Mouse (Mus musculus) thymus, postnatal 14 days (tissue): ENCODE measurements at regions not wholly inside any gene's neighbourhood (a gene's known extent, or its start where the extent isn't known, plus 50 kb on each side); places are given as distances from the start of the nearest gene placed in this dataset.

Source experiments
- DNase-seq: peaks from one replicate; pipeline ENCODE4 v3.0.0; 2021

DNA sequence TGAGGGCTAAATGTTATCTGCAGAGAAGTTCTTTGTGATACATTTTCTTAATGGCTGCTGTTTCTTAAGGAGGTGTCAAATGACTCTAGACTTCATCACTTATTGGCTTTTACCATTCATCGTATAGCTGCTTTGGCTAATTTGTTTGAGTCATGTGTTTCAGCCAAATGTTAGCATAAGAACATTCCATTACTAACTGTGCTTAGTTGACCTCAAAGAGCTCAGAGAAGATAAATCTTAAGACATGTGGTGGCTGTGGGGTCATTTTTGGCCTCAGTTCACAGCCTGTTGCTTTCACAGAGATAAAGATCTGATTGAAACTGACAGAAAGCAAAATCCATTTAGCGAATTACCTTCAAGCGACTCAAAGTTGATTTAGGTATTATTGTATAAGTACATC, 743.6 kb downstream of the Hdgfl1 start:
- no peak for DNase-seq

DNA sequence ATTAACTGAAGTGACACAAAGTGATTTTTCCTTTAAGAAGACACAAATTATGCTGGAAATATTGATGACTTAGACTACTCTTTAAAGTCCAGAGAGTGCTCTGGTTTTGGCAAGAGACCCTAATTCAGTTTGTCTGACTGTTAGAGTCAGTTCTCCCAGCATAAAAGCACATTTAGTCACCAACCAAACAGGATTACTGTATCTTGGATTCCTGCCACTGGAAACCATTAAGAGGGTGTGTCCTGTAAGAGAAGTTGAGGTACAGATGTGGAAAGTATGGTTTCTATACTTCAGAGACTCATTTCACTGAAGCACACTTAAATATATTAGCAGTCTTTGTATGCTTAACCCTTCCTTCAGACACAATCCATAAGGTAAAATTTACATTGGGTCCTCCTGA, 745.3 kb downstream of the Hdgfl1 start:
- no peak for DNase-seq

DNA sequence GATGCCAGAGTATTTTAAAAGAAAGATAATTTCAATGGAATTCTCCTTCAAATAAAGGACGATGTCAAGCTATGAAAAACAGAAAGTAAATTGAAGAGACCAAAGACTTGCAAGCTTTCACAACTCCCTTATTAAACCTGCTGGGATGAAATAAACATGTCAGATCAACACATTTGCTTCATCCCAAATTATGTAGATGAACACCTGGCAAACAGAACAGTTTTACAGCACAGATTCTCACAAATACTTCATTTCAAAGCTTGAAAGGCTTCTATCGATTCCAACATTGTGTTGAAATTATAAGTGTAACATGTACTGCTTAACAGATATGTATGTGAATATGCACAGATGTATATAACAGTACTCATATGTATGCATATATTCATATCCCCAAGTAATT, 749.5 kb downstream of the Hdgfl1 start:
- DNase-seq: no peak

DNA sequence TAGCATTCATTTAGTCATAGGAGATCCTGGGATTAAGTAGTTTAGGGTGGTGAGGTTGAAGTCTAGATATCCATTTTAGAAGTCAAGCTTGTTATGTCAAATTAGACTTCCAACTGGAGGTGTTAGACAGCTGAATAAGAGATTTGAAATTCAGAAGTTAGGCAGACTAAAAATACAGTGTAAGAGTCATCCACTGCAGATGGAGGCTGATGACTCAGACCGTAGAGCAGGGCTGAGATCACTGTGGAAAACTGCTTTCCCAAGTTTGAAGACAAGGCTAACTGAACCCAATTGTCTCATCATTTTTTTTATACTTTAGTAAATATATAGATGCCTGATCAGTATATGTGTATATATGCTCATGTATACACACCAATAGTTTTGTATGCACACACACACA, 738.8 kb upstream of the Nrsn1 start:
- DNase-seq: no peak

DNA sequence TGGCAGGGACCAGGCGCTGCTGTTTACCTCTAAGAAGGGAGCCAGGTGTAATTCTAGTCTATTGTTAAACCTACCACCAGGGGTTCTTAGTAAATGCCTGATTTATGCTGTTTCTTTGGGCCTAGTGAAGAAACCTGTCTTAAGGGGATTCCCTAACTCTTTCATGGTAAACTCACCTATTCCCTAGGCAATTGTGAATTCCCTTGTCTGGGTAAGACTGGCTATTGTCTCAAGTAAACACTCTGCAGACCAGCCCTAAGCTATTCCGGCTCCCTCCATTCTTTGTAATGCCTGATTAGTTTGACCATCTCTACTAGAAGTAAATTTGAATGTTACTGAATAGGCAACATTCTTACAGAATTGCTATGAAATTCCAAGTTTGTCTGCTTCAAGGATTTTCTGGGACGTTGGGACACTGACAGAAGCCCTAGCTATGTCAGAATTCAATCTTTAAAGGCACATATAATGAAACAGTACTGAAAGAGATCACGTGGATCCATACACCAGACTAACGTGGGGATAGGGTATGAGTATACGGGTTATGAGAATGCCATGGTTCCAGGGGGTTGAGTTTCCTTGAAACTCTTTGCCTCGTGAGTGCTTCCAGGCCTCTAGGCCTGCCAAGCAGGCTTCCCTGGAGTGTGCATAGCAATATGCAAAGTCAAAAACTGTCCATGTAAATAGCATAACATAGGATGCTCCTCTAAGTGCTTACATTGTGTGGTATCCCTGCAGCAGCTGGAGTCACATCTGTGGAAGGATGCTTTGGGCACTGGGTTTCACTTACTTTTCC, 734.7 kb upstream of the Nrsn1 start:
- no peak for DNase-seq

DNA sequence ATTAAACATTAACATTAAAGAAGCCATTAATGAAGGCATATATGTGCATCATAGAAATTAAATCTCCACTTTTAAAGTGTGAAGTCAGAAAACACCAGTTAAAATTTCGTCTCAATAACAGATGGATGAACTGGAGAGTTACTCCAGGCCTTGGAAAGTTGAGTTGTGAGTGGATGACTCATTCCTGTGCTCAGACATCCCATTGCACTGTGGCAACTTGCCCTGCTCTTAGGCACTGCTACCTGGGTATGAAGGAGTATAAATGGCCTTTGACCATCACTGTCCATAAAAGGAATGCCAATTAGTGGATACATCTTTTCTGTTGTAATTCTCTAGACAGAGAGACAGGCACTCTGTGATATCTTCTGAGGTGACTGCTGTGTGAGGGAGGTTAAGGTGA, 723.2 kb upstream of the Nrsn1 start:
- no peak for DNase-seq

DNA sequence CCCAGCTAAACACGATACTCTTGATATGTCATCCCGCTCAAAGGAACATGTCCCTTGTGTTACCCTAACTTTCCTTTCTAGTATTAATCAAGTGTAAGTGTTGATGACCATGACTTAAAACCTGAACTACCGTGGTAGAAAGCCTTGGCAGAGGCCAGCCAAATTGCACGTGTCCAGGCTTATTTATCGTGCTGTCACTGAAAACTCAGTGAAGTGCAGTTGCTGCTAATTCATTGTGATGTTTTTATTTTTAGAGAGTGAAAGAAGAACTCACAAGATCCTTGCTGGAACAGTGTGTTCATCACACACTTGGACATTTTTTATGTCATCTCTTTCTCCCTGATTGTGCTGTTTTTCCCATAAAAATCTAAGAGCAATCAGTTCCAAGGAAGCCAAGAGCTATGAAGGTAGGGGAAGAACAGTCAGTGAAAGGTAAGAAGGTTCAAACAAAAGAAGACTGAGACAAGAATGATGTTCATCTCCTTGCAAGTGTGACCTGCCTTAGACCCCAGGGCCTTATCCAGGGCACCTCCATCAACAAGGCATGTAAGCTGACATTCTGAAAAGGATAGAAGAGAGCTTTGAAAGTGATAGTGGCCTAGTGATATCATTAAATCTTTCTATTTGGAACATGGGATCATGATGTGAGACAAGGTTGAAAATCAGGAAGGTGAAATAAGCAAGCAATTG, 718.9 kb upstream of the Nrsn1 start:
- DNase-seq: no peak

DNA sequence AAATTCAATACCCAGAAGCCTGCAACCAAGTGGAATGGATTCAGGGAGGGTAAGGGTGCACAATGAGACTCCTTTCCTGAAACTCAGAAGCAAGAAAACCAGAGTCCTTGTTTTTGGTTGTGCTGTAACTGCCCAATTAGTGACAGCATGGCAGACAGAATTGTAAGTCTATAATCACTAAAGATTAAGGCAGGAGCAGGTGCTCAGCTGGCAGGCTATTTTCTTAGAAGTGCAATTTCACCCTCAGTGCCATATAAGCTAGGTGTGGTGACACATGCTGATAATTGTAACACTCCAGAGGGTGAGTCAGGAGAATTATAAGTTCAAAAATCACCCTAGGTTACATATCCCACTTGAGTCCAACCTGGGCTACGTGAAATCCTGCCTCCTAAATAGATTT, 714.2 kb upstream of the Nrsn1 start:
- no peak for DNase-seq

DNA sequence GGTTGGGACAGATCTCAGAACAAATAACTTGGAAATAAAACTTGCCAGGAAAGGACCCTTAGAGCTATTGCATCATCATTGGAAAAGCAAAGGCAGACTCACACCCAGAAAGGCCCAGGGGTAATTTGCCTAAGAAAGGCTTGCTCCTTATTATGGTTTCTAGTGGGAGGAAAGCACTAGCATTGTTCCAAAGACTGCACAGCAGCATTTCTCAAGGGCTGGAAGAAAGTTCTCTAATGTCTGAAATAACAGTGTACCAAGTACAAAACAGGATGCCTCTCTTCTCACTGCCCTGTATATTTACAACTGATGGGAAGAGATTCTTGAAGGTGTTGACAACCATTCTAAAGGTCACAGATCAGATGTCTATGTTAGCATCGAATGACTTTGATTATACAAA, 713.4 kb upstream of the Nrsn1 start:
- no peak for DNase-seq

DNA sequence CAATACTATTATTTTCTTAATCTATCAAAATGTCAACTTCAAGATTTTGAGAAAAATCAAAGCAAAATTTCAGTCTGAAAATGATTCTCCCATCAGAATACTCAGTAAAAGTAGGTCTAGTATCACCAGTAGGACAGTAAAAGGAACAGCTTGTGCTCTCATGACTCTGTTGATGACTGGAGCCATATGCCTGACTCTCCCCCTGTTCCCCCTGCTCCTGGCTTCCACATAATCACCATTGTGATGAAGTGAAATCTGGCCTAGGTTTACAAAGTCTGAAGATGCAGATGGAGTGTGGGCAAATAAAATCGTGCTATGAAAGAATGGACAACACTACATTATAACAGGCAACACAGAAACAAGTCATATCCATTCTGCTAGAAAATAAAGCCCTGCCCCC, 708.3 kb upstream of the Nrsn1 start:
- no peak for DNase-seq

DNA sequence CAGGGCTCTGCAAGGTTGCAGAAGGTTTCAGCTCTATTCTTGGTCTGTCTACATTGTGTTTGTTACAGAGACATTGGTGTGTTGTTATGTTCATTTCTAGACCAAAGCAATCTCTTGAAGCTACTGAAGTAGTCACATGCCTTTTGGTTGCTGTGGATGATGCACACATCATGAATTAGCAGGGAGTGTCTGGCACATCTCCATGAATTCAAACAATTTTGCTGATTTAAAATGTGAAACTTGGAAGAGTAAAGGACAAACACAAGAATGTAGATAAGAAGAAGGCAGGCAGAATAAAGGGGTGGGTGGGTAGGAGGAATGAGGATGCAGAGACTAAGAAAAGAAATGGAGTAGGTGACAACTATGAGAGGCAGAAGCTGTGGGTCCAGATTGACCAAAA, 688.3 kb upstream of the Nrsn1 start:
- no peak for DNase-seq

DNA sequence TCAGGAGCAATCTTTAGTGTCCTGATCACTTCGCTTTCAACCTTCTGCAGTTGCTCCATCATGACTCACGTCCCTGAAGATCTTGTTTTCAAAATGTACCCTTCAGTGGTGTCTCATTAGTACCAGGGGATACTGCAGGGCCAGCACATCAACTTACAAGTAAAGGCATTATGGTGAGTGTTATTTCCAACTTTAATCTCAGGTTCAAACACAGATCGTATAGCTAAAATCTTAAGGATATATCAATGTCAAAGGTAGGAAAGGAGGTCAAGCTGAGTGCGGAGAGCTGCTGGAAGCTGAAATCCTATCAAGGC, 687.8 kb upstream of the Nrsn1 start:
- DNase-seq: no peak

DNA sequence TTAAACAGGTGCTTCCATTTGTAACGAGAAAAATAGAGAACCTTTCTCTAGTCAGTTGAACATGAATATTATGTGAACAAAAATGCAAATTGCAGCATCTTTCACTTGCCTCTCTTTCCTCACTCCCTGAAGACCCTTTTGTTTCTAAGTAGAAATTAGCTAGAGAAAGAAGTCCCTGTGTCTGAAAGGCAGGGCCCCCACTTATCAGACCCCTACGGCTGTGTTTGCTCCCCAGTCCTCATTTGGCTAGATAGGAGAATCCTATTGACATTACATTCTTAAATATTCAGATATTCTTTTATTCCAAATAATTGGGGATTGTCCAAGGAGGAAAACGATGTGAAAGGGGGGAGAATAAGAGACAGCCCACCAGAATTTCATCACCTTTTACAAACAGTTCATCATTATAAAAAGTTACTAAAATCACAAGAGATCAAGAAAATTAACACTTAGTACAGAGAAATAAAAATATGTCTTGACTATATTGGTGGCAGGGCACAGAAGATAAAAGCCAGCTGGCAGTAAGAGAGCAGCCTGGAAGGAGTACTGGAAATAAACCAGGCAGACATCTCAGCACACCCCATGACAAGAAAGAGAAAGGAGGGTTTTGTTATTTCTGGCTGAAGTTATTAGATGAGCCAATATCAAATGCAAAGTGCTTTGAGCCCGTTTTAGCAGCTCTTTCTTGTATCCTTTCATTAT, 687.3 kb upstream of the Nrsn1 start:
- no peak for DNase-seq

DNA sequence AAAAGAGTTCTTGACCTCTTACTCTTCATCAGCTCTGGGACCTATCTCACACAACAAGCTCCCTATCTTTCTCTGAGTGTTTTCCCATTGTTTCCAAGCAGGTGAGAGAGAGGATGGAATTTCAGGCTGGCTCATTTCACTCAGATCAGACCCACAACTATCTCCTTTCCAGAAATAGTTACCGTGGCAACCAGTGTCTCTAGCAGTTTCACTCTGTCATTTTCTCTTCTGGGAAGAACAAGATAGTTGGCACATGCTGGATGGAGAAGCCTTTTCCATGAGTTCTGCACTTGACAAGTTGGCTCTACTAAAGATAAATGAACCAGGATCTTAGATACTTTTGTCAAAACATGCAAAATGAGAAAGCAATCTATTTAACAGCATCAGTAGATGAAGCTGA, 667.3 kb upstream of the Nrsn1 start:
- no peak for DNase-seq

DNA sequence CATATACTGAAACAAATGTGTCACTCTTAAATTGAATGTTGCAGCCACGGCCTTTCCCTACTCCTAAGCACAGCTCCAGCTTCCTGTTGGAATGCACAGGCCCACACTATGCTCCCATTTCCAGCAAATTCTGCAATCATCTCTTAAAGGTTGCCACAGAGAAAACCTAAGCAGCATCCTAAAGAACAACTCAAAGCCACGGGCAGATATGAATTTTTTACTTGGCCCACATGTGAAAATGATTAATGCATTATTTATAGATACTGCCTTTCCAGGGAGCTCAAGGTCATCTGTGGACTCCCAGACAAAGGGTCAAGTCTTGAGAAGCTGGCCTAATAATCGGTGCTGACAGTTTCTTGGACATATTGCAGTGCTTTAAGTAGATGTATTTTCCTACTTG, 663.5 kb upstream of the Nrsn1 start:
- DNase-seq: no peak

DNA sequence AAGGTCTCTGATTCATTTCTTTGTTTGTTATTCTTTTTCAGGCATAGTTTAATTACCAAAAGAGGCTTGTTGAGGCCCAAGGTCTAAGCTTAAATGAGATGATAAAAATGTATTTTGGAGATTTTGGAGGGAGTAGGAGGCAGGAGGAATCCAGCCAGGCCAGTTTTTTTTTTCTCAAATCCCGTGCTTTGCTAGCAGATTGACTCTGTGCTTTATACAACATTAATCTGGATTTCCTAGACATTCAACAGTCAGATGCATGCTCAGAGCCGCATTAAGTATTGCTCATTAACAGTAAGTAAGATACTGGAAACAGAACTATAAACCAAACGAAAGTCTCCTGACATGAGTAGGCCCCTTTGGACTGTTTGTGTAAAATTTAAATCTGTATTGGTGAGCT, 662.9 kb upstream of the Nrsn1 start:
- no peak for DNase-seq

DNA sequence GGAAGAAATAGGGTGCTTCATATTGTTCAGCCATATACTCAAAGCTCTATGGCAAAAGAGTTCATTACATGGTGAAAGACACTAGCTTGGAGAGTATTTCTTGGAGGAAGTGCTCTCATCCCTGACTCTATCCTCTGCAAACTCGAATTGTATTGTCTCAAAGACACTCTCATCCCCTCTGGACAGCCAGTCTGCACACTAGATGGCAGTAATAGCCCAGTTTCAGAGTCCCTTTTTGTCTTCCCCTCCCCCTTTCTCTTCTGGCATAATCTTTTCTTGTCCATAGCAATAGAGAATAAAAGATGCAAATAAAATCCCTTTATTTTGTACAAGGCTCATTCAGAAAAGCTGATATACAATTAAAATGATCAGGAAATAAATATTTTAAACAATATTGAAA, 662.5 kb upstream of the Nrsn1 start:
- peak; percentile 2 for DNase-seq

DNA sequence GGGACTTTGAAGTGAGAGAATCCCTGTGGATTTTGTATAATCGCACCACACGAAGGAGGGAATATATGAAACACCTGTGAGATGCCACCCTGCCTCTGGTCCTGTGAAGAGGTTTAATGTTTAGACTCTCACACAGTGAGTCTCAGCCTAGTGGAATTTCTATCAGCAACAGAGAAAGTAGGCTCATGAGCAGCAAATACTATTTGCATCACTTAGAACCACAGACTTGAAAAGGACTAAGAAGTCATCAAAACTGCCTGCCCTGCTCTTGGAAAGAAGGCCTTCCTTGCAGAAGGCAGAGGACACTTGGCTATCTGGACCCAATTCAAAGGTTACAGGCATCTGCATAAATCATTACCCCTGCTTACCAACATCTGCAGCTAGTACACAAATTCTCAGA, 662.1 kb upstream of the Nrsn1 start:
- DNase-seq: no peak

DNA sequence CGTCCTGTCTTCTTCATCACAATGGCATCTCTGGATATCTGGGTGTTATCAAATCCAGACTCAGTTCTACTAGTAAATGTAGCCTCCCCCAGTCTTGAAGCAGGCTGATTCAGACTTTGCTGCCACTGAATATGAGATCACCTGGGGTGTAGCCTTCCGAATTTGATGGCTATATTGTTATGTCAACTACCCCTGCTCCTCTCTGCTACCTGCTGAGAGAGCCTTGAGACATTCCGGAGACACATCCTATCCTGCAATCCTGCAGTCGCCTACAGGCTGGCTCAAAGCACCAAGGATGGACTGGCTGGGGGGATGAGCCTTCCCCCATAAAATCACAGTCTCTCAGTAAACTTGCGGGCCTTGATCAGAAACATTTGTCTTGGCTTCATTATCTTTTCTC, 655.4 kb upstream of the Nrsn1 start:
- DNase-seq: no peak

DNA sequence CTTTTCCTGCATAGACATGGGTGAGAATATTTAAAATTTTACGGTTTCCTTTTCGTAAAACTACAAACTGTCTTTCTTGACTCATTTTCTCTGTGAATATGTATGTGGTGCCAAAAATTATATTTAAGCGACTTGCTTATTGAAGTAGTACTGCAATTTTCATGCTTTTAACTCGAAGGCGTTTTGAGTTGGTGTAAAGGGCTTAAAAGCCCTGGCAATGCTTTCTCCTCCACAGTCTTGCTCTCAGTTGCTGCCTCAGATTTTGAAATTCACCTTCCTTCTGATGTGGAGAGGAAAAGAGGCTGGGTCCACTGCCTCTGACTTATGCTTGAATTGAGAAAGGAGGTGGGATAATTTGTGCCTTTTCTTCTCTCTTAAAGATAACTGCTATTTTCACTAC, 629.6 kb upstream of the Nrsn1 start:
- no peak for DNase-seq

DNA sequence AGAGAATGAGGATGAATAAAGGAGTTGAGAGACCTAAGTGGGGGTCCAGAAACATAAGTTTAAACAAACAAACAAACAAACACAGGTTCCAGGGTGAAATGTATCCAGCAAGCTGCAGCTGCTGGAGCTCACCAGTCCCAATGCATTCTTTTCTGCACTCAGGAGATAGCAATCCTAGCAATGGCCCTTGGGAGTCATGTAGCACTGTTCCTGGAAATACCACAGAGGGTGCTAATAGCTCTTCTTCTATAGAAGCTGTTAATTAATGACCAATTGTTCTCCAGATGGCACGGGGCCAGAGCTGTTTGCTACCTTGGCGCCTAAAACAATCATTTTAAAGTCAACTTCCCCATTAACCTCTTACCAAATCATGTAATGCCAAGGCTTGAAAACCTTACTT, 622.8 kb upstream of the Nrsn1 start:
- DNase-seq: no peak

DNA sequence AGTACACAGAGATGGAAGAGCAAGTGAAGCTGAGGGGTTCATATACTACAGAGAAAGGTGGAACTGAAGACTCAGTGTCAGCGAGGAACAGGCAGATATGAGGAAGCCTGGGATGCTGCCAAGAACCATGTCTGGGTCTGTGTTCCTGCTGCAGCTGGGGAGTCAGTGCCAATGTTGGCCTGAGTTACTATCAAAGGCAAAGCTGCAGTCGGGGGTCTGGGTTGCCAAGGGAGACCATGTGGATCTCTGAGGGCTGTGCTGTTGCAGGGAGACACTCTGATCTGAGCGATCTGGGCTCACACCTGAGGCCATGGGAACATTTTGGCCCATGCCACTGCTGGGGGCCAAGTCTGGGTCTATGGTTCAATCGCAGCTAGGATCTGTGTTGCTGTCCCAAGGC, 612.5 kb upstream of the Nrsn1 start:
- no peak for DNase-seq

DNA sequence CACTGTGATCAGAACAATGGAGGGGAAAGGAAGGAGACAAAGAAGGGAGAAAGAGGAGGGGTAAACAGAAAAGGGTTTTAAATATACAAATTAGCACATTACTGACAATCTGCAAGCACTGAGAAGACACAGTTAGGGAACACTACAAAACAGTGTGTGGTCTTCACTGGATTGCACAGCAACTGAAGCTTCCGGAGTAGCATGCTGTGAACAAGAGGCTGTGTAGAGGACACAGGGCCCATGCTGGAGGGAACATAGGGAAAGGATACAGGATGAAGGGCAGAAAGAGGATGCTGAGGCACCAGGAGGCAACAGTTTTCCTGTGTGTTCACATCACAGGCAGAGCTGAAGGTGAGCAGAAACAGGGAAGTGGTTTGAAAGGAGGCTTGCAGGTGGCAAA, 598.6 kb upstream of the Nrsn1 start:
- DNase-seq: no peak

DNA sequence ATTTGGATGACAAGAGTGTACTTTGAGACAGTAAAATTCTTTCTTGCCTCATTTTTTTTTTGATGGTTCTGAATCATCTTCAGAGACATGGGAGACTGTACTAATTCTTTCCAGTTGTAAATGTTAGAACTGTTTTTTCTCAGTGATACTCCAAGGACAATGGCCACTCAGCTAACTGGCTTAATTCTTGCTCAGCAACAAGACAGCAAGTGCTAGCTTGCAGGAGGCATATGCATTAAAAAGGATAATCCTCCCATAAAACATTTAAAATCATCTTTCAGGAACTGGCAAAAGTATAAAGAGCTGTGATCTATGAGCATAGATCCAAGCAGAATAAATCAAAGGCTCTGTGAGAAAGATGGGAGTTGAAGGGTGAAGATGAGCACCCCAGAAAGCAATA, 587.9 kb upstream of the Nrsn1 start:
- DNase-seq: no peak

DNA sequence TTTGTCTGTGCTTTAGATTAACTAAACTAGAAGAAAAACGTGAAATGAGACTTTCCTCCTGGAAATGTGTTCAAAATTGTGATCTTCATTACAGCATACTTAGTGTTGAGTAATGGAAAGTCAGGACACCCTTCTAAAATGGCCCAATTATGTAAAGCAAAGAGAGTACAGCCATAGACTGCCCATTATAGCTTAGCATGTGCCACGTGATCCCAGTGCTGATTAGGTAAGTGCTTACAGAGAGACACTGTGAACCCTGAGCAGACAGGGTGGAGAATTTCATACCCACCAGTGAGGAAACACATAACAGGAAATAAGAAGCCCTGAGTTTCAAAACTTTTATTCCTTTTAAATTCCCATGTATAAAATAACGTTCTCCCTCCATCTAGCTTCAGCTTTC, 587.3 kb upstream of the Nrsn1 start:
- no peak for DNase-seq
